Mouse (Mus musculus) E14TG2a.4 (cell line): Measurements from ENCODE around the gene Slc22a12.

Experiments
- CTCF ChIP-seq: conservative IDR thresholded peaks from 2 replicates; pipeline ENCODE4 v1.5.1; 2014; ENCODE audit warnings: low read length
- POU5F1 ChIP-seq: IDR thresholded peaks from 2 replicates; pipeline ENCODE4 v1.6.1; 2014; ENCODE audit warnings: low read length, borderline replicate concordance

DNA sequence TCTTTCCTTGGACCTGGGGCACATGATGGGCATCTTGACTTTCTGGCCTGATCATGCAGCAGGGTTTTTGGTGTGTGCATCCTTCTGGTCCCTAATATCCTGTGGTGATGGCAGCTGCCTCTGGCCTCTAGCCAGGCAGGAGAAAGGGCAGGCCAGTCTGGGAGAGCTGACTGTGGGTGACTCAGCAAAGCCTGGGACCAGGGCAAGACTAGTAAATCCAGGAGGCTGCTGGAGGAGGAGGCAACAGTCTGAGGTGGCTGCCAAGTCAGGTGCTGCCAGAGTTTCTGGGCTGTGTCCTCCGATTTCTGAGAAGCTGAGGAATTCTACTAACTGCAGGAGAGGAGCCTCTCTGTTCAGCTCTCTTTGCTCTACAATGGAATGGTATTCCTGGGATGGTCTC lies 3.3 kb upstream of the Slc22a12 start:
- no peak for TF ChIP-seq CTCF
- no peak for TF ChIP-seq POU5F1
